Mouse (Mus musculus): Measurements from ENCODE around the gene Ccl21a. TPM values are rescaled to one million over a fixed set of nuclear protein-coding genes. Genes with fewer than 3 reads are reported as not detected.
"Not testable (repeated sequence)": the region's sequence is repeated elsewhere in the genome, so short reads cannot be mapped to it uniquely, and the experiment has no call there.

The Ccl21a gene
- polyA plus RNA-seq (2015; fragmentation: Nextera tagmentation; extraction: Ambion mirVana) = 51.2 and 59.1 TPM in 2 replicates

- H3K4me1 ChIP-seq (ENCODE audit: control insufficient read depth, insufficient read depth, low read length); H3K9ac ChIP-seq (ENCODE audit: low read length); H3K36me3 ChIP-seq (ENCODE audit: control insufficient read depth, insufficient read depth); H3K4me2 ChIP-seq (ENCODE audit: low read depth, low read length); ATAC-seq (replicated peaks; ENCODE audit: extremely low read depth, insufficient read depth, low FRiP score); H3K4me3 ChIP-seq (ENCODE audit: low read length); H3K27me3 ChIP-seq (ENCODE audit: control insufficient read depth, insufficient read depth, low read length); H3K9me3 ChIP-seq (replicated peaks; ENCODE audit: control insufficient read depth, low read length); H3K27ac ChIP-seq (ENCODE audit: low read length): not testable (repeated sequence)
- no CpG with 5 or more reads among the region's 5 CpGs for WGBS
Observed at GRCm38 (mm10) chr4:42773893-42774292, at the start of gene Ccl21a. Gene Ccl21a (minus strand): TSS chr4:42773993.

- H3K27ac ChIP-seq (ENCODE audit: low read length); H3K4me1 ChIP-seq (ENCODE audit: control insufficient read depth, insufficient read depth, low read length); H3K9me3 ChIP-seq (replicated peaks; ENCODE audit: control insufficient read depth, low read length); H3K4me2 ChIP-seq (ENCODE audit: low read depth, low read length); H3K36me3 ChIP-seq (ENCODE audit: control insufficient read depth, insufficient read depth); H3K27me3 ChIP-seq (ENCODE audit: control insufficient read depth, insufficient read depth, low read length); ATAC-seq (replicated peaks; ENCODE audit: extremely low read depth, insufficient read depth, low FRiP score); H3K9ac ChIP-seq (ENCODE audit: low read length); H3K4me3 ChIP-seq (ENCODE audit: low read length): not testable (repeated sequence)
- WGBS = no CpG with 5 or more reads among the region's 6 CpGs
Observed at GRCm38 (mm10) chr4:42756477-42756876, 17.3 kb downstream of the Ccl21a start, which contains the start of gene Ccl19. Gene Ccl19 (minus strand): TSS chr4:42756577.

GRCm38 (mm10) chr4:42735245-42735644 lies 38.5 kb downstream of the Ccl21a start, which contains the start of gene 4930578G10Rik:
Gene 4930578G10Rik (plus strand): TSS chr4:42735545.
- not testable (repeated sequence) for H3K36me3 ChIP-seq (ENCODE audit: control insufficient read depth, insufficient read depth); H3K27ac ChIP-seq (ENCODE audit: low read length); H3K9ac ChIP-seq (ENCODE audit: low read length); H3K4me3 ChIP-seq (ENCODE audit: low read length); H3K4me2 ChIP-seq (ENCODE audit: low read depth, low read length); H3K27me3 ChIP-seq (ENCODE audit: control insufficient read depth, insufficient read depth, low read length); H3K4me1 ChIP-seq (ENCODE audit: control insufficient read depth, insufficient read depth, low read length); H3K9me3 ChIP-seq (replicated peaks; ENCODE audit: control insufficient read depth, low read length); ATAC-seq (replicated peaks; ENCODE audit: extremely low read depth, insufficient read depth, low FRiP score)
- no CpG with 5 or more reads among the region's 13 CpGs for WGBS

Other genes with a start within 250 kb of the Ccl21a start
- gene Fam205a2, start 245.8 kb downstream of the Ccl21a start, polyA plus RNA-seq (2015; fragmentation: Nextera tagmentation; extraction: Ambion mirVana) = not detected in 2 replicates
- not detected in 2 replicates for gene Gm10591, start 161.8 kb downstream of the Ccl21a start, polyA plus RNA-seq (2015; fragmentation: Nextera tagmentation; extraction: Ambion mirVana)
- gene Gm2564, start 144.3 kb downstream of the Ccl21a start, polyA plus RNA-seq (2015; fragmentation: Nextera tagmentation; extraction: Ambion mirVana) = 0.25 and 0.92 TPM in 2 replicates
- gene Ccl27b, start 118.7 kb downstream of the Ccl21a start, polyA plus RNA-seq (2015; fragmentation: Nextera tagmentation; extraction: Ambion mirVana) = not detected in 2 replicates
- 0.12 TPM in 1 of 2 replicates, not detected in the other for gene Il11ra2, start 112.1 kb downstream of the Ccl21a start, polyA plus RNA-seq (2015; fragmentation: Nextera tagmentation; extraction: Ambion mirVana)
- not detected in 2 replicates for gene 4930578G10Rik, start 38.4 kb downstream of the Ccl21a start, polyA plus RNA-seq (2015; fragmentation: Nextera tagmentation; extraction: Ambion mirVana)
- gene Ccl19, start 17.4 kb downstream of the Ccl21a start, polyA plus RNA-seq (2015; fragmentation: Nextera tagmentation; extraction: Ambion mirVana) = 0.59 and 1.1 TPM in 2 replicates
- gene Fam205a1, start 79.9 kb upstream of the Ccl21a start, polyA plus RNA-seq (2015; fragmentation: Nextera tagmentation; extraction: Ambion mirVana) = 0.06 TPM in 1 of 2 replicates, not detected in the other
- gene Gm12394, start 82.8 kb upstream of the Ccl21a start, polyA plus RNA-seq (2015; fragmentation: Nextera tagmentation; extraction: Ambion mirVana) = 0.04 TPM in 1 of 2 replicates, not detected in the other
- 0.13 and 0.34 TPM in 2 replicates for gene Fam205c, start 100.2 kb upstream of the Ccl21a start, polyA plus RNA-seq (2015; fragmentation: Nextera tagmentation; extraction: Ambion mirVana)
- 4.8 and 5.8 TPM in 2 replicates for gene Phf24, start 142.7 kb upstream of the Ccl21a start, polyA plus RNA-seq (2015; fragmentation: Nextera tagmentation; extraction: Ambion mirVana)
- gene Dnajb5, start 175.8 kb upstream of the Ccl21a start, polyA plus RNA-seq (2015; fragmentation: Nextera tagmentation; extraction: Ambion mirVana) = 16.9 and 17.2 TPM in 2 replicates
- gene 1700022I11Rik, start 195.6 kb upstream of the Ccl21a start, polyA plus RNA-seq (2015; fragmentation: Nextera tagmentation; extraction: Ambion mirVana) = 0.47 and 1.4 TPM in 2 replicates
- 457 and 488 TPM in 2 replicates for gene Vcp, start 226.5 kb upstream of the Ccl21a start, polyA plus RNA-seq (2015; fragmentation: Nextera tagmentation; extraction: Ambion mirVana)
- 12.9 and 13.0 TPM in 2 replicates for gene Fancg, start 236.5 kb upstream of the Ccl21a start, polyA plus RNA-seq (2015; fragmentation: Nextera tagmentation; extraction: Ambion mirVana)